Mouse (Mus musculus): ENCODE measurements at regions not wholly inside any gene's neighbourhood (a gene's known extent, or its start where the extent isn't known, plus 50 kb on each side); places are given as distances from the start of the nearest gene placed in this dataset.

DNA sequence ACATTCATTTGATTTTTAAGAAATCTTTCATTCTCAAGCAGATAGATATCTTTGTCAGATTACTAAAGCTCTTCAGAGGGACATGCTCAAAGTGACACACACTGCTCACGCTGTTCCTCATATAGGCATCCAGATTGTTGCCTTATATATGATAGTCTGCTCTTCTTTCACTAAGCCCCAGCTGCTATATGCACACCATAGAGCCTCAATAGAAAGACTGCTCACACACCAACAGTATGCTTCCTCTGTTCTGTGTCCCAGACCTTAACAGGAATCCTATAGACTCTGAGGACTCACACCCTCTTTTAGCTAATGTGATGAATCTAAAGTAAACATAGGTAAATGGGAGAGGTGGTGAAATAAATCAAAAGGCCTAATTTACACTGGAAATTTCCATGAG is 561.8 kb downstream of the Smarca1 start:
- intact Hi-C loops (cut with DNase I; ENCODE audit: low total_unique reads), result no loop called here
- DNase-seq, result no peak

DNA sequence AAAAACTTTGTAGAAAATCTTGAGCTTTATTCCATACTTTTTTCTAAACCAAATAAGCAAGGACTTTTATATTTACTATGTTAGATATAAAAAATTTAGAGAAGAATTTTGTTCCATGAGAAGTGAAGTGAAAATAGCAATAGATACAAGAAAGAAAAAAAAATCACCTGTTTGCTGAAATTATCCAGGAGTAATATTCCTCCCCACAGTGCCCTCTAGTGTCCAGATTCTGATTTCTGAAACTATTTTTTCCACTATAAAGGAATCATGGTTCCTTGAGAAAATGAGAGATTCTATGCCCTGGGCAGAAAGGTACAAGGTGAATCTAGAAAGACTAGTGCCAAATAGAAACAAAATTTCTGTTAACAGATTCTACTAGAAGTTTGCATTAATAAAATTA is 564.0 kb downstream of the Smarca1 start:
- intact Hi-C loops (cut with DNase I; ENCODE audit: low total_unique reads), result no loop called here
- DNase-seq, result no peak

DNA sequence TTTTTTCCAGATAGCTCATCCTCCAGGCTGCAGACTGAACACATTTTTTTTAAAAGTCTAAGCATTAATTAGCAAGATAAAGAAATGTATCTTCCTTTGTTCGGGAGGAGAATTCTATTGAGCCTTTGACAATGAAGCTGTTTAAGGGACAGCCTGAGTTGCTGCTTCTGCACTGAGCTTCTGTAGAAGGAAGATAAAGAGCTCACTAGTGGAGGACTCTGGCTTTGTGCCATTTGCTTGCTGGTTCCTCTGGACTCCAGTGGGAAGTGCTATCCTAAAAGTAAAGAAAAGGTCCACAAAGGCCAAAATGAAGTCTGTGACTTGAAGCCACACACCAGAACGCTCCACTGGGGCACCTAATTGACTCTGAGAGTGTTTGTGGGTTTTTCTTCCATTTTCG is 577.0 kb downstream of the Smarca1 start:
- intact Hi-C loops (cut with DNase I; ENCODE audit: low total_unique reads), result no loop called here
- no peak for DNase-seq

DNA sequence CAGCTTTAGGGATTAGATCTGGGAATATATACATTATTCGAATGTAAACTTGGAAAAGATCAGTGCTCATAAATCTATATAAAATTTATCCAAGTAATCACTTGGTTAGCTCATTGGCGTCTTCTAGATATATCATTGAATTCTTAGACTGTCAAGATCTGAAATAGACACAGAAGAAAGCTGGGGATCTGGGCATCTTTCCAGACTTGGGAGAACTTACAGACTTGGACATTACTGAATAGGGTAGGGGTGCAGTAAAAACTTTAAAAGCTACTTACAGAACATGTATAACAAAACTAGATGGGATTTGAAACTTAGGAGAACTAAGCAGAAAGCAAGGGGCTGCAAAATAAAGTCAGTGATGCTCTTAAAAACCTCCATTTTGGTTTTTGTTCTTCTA is 585.6 kb downstream of the Smarca1 start:
- intact Hi-C loops (cut with DNase I; ENCODE audit: low total_unique reads), result no loop called here
- DNase-seq, result no peak

DNA sequence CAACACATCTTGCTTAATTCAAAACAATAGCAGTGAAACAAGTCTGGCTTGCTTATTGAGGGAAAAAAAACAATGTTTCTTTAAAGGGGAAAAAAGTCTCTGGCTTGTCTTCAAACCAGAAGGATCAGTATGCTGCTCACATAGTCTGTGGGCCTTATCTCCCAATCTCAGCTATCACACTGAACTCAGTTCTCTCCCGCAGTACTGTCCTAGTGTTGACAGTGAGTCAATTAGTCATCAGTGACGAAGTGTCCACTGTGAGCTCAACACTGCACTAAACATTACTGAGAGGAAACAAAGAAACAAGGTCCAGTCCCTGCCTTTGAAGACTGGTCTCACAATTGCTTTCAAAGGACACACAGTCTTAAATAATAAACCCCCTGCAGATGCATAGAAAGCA is 589.2 kb downstream of the Smarca1 start:
- DNase-seq, result no peak
- intact Hi-C loops (cut with DNase I; ENCODE audit: low total_unique reads), result no loop called here

DNA sequence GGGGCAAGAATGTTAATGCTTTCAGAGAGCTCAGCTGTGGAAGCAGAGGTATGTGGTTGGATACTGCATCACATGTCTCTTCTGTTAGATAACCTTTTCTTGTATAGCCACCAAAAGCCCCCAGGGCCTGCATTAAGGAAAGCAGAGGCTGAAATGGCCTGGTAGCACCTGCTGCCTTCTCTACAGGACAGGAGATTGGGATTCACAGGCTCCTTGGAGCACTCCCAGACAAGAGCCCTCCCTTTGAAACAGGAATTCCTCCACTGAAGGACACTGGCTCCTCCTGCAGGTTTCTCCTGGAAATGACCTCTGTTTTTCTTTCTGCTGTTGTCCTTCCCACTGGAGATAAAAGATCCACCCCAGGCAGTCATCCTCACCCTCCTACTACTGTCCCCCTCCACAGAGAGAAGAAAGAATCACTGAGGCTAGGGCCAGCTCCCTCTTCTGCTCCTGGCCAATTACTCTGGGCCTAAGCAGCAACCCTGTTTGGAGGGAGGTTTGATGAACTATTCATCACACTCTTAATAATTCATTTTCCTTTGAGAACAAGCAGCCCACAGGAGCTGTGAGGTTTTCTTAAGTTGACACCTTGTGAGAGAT is 600.1 kb downstream of the Smarca1 start:
- peak; percentile 4 for DNase-seq
- intact Hi-C loops (cut with DNase I; ENCODE audit: low total_unique reads), result no loop called here

Data from gastrocnemius, postnatal 14 days (tissue).